Mouse (Mus musculus) liver, postnatal 0 days (tissue): ENCODE data around the gene Ankfn1.

Source experiments
- CTCF ChIP-seq: sonication (generic); IDR thresholded peaks from 2 replicates; pipeline ENCODE4 v1.5.1; 2016; ENCODE audit warnings: antibody characterized with exemption, low read depth
- EP300 ChIP-seq: IDR thresholded peaks from 2 replicates; pipeline ENCODE4 v1.6.1; 2016; ENCODE audit warnings: antibody characterized with exemption, low read depth, mild to moderate bottlenecking

DNA sequence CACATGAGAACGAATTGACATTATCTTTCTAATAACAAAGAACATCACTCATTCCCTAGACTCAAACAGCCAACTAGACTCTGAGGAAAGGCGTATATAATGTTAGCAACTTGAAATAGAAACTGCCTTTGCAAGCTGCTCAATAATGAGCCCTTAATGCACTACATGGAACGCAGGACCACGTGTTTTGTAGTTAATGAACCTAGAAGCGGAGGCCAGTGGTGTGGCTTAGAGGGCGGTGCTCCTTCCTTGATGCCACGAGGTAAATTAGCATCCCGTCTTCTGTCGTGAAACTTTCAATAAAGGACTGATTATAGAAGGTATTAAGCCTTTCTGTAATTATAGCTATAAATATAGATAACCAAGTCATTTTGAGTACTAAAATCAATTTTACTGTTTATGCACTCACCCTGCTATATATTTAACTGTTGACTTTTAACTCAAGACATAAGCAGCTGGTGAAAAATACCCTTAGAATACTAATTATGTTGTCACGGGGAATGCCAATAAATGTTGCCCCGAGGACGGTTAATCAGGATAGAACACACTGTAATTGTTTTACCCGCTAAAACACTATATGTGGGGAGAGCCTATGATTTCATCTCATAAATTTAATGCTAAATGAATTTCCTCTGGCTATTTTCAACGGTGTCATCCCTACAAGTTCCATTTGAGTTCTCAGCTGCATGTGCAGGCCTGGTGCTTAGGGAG lies 112.1 kb downstream of the Ankfn1 start:
- TF ChIP-seq CTCF: no peak
- no peak for TF ChIP-seq EP300
